Mouse (Mus musculus): ENCODE results near the gene Tmem52b. TPM values are rescaled to one million over a fixed set of nuclear protein-coding genes. Genes with fewer than 3 reads are reported as not detected.

The Tmem52b gene
- total RNA-seq, 2 experiments from 2014 or later, result 0.12 TPM; not detected in 1

DNA sequence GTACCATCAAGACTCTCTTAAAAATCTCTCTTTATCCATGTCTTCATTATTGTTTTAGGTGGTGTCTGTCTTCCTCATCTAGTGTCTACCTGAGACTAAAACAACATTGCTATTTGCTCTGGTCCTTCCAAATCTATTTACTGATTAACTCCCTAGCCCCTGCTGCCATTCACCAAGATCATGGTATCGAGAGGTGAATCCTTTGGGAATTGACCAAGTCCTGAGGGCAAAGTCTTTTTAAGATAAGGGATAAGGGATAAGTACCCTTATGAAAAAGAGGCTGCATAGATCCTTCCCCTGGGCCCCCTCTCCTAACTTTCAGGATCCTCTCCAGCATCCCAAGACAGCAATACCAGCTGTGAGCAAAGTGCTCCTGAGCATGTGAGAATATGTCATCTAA is 17.2 kb downstream of the Tmem52b start:
- ATAC-seq (replicated peaks; ENCODE audit: poor library complexity), result no peak

DNA sequence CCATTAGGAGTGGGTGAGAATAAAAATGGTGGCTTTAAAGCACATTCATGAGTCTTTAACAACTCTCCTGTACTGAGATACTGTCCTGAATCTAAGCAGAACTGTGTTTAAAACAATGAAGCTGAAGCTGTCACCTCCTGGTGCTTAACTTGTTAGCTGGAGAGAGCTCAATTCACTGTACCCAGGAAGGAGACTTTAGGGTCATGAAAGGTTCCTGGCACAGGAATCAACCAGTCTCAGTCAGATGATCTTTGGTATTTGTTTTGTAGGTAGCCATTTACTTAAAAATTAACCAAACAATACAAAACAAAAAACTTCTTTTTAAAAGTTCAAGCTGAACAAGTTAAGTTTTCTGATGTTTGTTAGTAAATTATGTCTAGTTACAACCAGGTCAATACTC is 17.9 kb downstream of the Tmem52b start:
- ATAC-seq (replicated peaks; ENCODE audit: poor library complexity), result no peak

DNA sequence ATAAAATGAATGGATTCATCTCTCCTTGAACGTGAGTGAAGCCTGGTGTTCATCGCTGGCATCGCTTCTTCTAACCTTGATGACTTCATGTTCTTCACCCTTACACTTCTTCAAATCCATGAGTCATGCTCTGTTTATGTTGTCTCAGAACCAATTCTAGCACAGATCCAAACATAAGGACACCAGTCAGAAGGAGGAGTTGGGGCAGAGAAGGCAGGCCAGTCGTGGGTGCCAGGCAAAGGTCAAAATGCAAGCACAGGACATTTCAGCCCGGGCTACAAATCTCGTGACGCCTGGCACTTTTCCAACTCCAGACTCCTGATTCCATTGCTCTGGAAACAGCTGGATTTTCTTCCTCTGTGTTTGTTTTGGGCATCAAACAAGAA is 20.2 kb downstream of the Tmem52b start:
- peak; percentile 14 for ATAC-seq (replicated peaks; ENCODE audit: poor library complexity)

DNA sequence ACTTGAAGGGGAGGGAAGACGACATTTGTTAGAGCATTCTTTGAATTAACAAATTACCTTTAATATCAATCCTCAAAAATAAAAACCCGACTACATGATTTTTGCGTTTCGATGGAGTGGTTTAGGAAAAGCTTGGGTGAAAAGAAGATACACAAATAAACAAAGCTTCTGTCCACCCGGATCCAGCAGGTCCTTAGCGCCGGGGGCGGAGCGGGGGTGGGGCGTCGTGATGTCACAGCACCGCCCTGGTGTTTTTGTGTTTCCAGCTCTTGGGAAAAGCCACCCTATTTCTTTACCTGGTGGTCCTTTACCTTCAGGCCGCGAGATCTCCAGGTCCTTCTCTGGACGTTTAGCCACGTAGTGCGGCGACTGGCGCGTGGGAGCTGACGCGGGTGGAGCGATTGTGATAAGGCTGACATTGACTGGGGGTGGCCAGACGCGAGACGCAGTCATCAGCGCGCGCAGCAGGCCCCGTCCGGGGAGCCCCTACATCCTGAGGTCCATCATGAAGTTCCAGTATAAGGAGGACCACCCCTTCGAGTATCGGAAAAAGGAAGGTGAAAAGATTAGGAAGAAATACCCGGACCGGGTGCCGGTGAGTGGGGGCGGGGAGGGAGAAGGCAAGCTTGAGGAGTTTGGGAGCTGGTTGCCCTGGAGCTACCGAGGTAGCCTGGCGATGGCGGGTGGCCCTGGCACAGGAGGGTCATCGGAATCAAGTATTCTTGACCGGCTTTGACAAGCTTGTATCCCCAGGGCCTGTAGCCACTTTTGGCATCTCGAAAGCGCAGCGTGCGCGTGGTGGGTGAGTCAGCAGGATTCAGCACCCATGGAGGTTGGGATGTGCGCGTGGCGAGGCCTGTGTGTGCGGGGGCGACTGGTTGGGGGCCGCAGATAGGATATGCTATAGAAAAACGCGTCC is 20.8 kb downstream of the Tmem52b start, which contains the start of gene Gabarapl1:
Gene Gabarapl1 (plus strand): TSS at position 219 of the 919 bp plus-strand sequence.
- ATAC-seq (replicated peaks; ENCODE audit: poor library complexity), result peak; percentile 66

DNA sequence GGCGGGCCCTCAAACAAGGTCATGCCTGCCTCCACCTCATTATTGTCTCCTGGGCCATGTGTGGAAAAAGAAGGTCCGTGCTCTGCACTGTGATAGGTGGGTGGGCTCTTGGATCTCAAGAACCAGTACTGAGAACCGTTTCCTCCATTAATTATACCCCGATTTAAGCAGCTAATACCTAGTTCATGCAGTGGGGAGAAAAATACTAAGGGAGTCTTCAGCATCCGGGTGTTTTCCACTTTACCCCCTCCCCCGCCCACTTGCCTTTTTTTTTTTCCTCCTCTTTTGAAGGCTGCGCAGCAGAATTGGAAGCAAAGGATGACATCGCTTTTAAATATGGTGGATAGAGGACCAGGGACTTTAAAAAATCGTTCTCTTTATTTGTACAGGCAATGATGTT is 21.7 kb downstream of the Tmem52b start:
- peak; percentile 21 for ATAC-seq (replicated peaks; ENCODE audit: poor library complexity)

DNA sequence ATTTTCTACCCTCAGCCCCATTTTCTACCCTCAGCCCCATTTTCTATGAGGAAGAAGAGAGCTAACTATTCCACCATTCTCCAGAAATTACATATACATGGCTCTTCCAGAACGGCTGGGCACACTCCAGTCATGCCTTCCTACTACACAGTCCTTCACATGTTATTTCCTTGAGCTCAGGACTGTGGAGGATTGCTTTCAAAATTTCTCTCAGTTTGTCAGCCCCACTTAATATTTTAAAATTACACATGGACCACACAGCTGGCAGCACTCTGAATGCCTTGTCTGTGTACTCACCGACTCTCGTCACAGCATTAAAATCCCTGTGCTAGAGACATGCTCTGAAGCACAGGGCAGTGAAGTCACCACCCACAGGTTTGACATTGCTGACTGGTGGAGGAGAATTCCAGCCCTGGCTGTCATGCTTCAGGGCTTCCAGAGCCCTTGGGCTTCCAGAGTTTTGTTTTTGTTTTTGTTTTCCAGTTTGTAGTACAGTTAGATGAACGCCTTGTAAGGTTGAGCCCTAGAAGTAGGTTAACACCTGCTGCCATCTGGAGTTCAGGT is 22.4 kb downstream of the Tmem52b start:
- ATAC-seq (replicated peaks; ENCODE audit: poor library complexity), result no peak

DNA sequence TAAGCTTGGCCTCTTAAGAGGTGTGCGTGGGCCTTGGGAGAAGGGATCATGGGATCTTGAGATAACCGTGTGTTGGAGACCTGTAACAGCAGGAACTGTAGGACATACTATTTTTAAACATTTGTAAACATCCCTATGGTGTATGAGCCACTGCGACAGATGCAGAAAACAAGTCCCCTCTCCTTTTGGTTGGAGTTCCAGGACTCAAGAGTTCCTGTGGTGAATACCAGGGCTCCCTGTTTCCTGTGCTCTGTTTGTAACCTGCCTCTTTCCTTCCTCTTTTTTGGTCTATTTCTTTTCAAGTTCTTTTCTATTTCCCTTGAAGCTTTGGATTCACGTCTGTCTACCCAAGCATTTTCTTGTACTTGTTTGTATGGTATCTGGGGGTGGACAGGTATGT is 23.4 kb downstream of the Tmem52b start:
- peak; percentile 13; the same call in 1 of the 2 replicates for ATAC-seq (replicated peaks; ENCODE audit: poor library complexity)

DNA sequence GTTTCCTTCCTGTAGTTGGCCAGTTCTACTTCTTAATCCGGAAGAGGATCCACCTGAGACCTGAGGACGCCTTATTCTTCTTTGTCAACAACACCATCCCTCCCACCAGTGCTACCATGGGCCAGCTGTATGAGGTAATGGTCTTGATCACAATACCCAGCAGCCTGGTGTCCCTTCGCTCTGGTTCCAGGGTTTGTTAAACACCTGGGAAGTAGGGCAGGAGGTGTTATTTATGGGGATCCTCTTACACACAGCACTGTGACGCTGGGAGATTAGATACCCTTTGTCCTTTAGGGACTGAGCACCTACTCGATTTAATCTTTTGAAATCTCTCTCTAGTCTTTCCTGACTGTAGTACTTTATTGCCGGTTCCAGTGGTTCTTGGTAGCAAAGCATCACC is 26.2 kb downstream of the Tmem52b start:
- ATAC-seq (replicated peaks; ENCODE audit: poor library complexity), result no peak

DNA sequence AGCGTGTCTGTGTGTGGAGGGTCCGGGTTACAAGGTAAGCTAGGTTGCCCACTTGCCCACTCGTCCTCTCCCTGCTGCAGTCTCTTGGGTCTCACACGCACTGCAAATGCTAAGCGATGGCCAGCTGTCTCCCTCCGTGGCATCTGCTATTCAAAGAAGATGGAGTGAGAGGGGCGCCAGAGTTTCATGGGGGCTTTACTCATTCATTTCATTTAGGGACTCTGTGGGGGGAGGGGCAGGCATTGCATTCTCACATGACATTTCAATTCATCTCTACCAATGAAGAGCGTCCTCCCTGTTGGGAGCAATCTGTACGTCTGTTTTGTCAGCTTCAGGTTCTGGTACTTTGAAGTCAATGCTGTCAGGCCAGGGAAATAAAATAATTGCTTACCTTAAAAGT is 29.6 kb downstream of the Tmem52b start:
- no peak for ATAC-seq (replicated peaks; ENCODE audit: poor library complexity)

DNA sequence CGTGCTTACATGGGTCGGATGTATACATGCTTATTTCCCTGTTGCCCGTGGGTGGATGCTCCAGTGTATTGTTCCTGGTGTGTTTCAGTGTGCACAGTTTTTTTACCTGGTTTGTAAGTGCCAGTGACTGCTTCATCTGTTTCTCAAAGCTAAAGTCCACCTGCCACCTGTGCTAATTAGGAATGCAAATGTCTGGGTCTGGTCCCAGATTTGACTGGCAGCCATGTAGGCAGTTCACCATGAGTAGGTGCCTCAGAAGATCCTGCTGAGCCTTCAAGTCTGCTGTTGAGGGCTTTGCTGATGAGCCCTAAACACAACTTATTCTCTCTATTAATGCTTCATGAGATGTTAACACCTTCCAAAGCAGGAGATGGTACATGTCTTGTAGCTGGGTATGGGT is 30.2 kb downstream of the Tmem52b start:
- ATAC-seq (replicated peaks; ENCODE audit: poor library complexity), result no peak

DNA sequence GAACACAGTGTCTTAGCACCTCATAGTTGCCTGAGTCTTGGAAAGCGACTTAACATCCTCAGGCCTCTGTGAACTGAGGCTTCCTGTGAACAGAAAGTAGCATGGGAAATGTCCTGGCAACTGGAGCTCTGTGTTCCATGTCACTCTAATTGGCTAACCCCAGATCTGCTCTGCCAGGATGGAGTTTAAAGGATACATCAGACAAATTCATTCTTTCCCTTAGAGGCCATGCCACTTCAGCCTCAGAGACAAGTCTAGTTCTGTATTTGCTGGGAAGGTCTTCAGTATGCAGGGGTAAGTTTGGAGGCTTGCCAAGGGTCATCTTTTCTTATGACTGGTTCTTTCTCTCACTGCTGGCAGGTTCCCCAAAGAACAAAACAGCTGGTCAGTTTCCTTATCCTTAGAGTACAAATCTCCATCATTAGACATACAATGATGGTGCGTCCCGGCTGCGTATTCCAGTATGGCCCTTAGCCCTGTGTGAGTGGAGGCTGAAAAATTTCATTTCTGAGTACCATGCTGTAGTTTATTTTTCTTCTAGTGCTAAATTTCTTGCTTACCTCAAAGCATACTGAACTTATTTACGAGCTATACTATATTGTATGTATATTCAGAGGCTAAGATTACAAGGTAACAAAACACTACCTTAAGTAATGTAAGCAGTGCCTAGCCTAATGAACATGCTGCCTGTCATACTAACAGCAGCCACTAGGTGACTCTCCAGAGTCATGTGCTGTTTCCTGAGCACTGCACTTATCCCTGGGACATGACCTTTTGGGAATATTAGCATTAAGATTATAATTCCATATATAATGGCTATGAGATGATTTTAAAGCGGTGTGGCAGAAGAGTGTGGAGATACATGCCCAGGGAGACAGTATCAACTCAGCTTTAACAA is 31.6 kb downstream of the Tmem52b start:
- ATAC-seq (replicated peaks; ENCODE audit: poor library complexity), result peak; percentile 86

DNA sequence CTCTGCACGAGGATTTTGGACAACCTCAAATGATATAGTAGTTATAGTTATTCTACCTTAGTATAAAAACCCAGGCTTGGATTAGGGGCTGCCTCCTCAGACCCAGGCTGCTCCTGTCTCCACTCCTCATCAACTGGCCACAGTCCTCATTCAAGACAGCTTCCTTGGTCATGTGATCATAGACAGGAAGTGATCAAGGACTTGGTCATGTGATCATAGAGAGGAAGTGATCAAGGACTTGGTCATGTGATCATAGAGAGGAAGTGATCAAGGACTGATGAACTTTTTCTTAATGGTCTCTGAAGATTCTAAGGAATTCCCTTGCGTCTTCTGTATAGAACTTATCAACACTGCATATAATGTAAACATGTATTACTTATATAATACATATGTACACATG is 34.9 kb downstream of the Tmem52b start:
- ATAC-seq (replicated peaks; ENCODE audit: poor library complexity), result no peak

DNA sequence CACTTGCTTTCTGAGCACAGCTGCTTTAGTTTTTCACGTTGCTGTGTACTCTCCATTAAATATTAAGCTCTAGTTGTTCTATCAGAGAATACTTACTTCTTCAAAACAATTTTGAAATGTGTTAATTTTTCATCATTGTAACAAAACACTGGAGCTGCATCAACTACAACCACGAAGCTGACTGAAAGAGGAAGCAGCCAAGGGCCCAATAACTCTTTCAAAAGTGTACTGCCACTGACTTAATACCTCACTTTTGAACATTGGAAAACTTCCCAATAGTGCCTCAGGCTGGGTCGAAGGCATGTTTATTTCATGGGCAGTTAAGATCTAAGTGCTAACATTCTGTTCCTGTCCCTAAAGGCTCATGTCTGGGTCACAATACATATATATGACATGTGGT is 35.7 kb downstream of the Tmem52b start:
- peak; percentile 68 for ATAC-seq (replicated peaks; ENCODE audit: poor library complexity)

DNA sequence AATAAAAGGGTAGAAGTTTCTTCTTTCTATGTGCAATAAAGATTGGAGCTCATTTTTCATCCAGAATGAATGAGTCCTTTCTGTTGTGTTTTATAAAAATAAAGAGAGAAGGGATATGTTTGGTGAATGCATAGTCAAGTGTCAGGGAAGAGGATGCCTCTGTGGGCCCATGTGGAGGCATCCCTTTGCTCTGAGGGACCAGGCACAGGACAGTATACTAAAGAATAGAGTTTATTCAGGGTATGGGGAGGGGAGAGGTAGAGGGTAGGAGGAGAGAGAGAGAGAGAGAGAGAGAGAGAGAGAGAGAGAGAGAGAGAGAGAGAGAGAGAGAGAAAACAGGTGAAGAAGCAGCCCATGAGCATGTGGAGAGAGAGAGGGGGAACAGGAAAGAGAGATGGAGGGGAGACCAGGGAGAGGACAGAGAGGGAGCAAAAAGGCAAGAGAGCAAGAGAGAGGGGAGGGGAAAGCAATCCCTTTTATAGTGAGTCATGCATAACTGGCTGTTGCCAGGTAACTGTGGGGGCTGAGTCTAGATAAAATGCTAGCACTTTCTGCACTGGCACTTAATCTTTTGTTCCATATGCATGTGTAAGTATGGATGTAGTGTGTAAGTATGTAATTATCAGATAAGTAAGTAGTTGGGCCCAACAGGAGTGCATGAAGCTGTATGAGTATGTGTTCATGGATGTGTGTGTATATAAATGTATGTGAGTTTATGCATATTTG is 45.1 kb downstream of the Tmem52b start:
- peak; percentile 78 for ATAC-seq (replicated peaks; ENCODE audit: poor library complexity)

DNA sequence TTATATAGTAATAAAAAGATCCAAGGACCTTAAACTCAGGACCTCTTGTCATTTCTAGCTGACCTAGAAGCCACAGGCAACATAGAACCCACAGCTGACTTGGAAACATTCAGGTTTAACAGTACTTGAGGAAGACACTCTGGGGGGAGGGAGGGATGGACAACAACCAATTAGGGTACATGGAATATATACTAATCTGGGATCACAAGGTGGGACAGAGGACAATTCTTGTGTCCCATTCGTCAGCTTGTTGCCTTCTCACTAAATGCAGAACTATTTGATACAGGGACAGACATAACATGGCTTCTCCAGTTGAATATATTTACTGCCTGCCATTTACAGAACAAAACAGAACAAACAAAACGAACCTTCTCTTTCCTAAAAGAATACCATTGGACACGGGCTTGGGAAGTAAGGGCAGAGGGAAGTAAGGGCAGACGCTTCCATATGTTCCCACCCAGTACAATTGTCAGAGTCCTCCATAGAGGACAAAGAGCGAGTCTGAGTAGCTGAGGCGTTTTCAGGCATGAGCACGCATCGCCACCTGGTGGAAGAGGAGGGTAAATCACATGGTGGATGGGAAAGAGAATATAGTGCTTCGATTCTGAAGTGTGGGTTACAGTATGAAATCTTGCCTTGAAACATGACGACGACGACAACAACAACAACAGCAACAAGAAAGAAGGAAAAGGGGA is 46.7 kb downstream of the Tmem52b start:
- peak; percentile 97 for ATAC-seq (replicated peaks; ENCODE audit: poor library complexity)

DNA sequence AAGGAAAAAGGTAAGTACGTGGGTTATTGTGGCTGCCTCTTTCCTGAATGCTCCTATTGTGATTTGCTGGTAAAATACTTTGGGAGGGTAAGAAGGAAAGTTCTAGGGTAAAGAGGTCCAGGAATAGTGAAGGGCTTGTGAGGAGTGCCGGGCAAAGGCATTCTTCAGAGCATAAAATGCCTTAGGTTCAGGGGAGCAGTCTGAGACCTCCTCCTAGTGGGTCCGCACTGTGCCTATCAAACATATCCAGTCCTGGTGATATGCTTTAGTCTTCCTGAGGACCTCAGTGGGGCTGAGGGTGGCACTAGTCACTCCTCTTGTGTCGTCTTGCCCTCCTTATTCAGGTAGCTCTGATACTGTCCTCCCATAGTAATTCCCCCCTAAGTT is 47.3 kb downstream of the Tmem52b start:
- no peak for ATAC-seq (replicated peaks; ENCODE audit: poor library complexity)

DNA sequence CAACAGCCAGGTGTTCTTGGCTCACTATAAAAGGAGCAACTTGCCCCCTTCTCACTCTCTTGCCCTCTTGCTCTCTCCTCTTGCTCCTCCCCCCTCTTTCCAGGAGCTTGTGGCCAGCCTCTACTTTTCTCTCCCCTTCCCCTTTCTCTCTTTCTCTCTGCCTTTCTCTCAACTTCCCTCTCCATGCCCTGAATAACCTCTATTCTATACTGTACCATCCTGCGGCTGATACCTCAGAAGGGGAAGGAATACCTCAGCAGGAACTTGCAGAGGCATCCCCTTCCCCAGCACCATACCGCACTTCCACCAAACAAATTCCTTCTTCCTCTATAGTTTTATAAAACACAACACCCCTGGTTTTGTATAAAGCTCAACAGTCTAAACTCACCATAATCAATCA is 52.9 kb downstream of the Tmem52b start:
- ATAC-seq (replicated peaks; ENCODE audit: poor library complexity), result peak; percentile 93
